Mouse (Mus musculus): ENCODE measurements at regions not wholly inside any gene's neighbourhood (a gene's known extent, or its start where the extent isn't known, plus 50 kb on each side); places are given as distances from the start of the nearest gene placed in this dataset.
A peak's percentile ranks its signal among the peaks of the same experiment; 100 is the strongest.

GRCm38 (mm10) chr13:111159498-111159897, 95.3 kb upstream of the Actbl2 start:
- DNase-seq (ENCODE audit: low spot score), result no peak

- no peak for DNase-seq (ENCODE audit: low spot score)
Measured at GRCm38 (mm10) chr13:111165538-111165937, 89.3 kb upstream of the Actbl2 start.

- DNase-seq (ENCODE audit: low spot score), result peak; percentile 18
Measured at GRCm38 (mm10) chr13:111170269-111171165, 84.3 kb upstream of the Actbl2 start.

GRCm38 (mm10) chr13:111179186-111179585, 75.6 kb upstream of the Actbl2 start:
- DNase-seq (ENCODE audit: low spot score), result no peak

- DNase-seq (ENCODE audit: low spot score), result no peak
Measured at GRCm38 (mm10) chr13:111183293-111183692, 71.5 kb upstream of the Actbl2 start.

- DNase-seq (ENCODE audit: low spot score), result no peak
Measured at GRCm38 (mm10) chr13:111185799-111186198, 69.0 kb upstream of the Actbl2 start.

GRCm38 (mm10) chr13:111186833-111187232, 68.0 kb upstream of the Actbl2 start:
- no peak for DNase-seq (ENCODE audit: low spot score)

GRCm38 (mm10) chr13:111193919-111194318, 60.9 kb upstream of the Actbl2 start:
- no peak for DNase-seq (ENCODE audit: low spot score)

- DNase-seq (ENCODE audit: low spot score), result no peak
Measured at GRCm38 (mm10) chr13:111194337-111194736, 60.5 kb upstream of the Actbl2 start.

- DNase-seq (ENCODE audit: low spot score), result no peak
Measured at GRCm38 (mm10) chr13:111201532-111201931, 53.3 kb upstream of the Actbl2 start.

GRCm38 (mm10) chr13:111204580-111205285, 50.1 kb upstream of the Actbl2 start:
- DNase-seq (ENCODE audit: low spot score), result no peak
